Mouse (Mus musculus): ENCODE results near the gene Zfp870.

Gene Zfp870

GRCm38 (mm10) chr17:32891239-32892180 lies at the start of gene Zfp870:
Gene Zfp870, minus strand, starts transcription at chr17:32891642.
- peak; percentile 72 for DNase-seq (ENCODE audit: low spot score)

GRCm38 (mm10) chr17:32939831-32940230 lies 48.4 kb upstream of the Zfp870 start:
- no peak for DNase-seq (ENCODE audit: low spot score)

- no peak for DNase-seq (ENCODE audit: low spot score)
Observed at GRCm38 (mm10) chr17:32927803-32928202, 36.4 kb upstream of the Zfp870 start.

GRCm38 (mm10) chr17:32924658-32925312 lies 33.3 kb upstream of the Zfp870 start:
- peak; percentile 55 for DNase-seq (ENCODE audit: low spot score)

- DNase-seq (ENCODE audit: low spot score): no peak
Observed at GRCm38 (mm10) chr17:32923681-32924080, 32.2 kb upstream of the Zfp870 start.

- DNase-seq (ENCODE audit: low spot score): no peak
Observed at GRCm38 (mm10) chr17:32919123-32919522, 27.7 kb upstream of the Zfp870 start.

GRCm38 (mm10) chr17:32917131-32917530 lies 25.7 kb upstream of the Zfp870 start, which contains the start of gene Cyp4f14:
Gene Cyp4f14, minus strand, starts transcription at chr17:32917342.
- DNase-seq (ENCODE audit: low spot score): no peak

GRCm38 (mm10) chr17:32916075-32916474 lies 24.6 kb upstream of the Zfp870 start:
- no peak for DNase-seq (ENCODE audit: low spot score)

- no peak for DNase-seq (ENCODE audit: low spot score)
Observed at GRCm38 (mm10) chr17:32906172-32906571, 14.7 kb upstream of the Zfp870 start.

- peak; percentile 64 for DNase-seq (ENCODE audit: low spot score)
Observed at GRCm38 (mm10) chr17:32905239-32905638, 13.8 kb upstream of the Zfp870 start.

- DNase-seq (ENCODE audit: low spot score): no peak
Observed at GRCm38 (mm10) chr17:32904414-32904813, 13.0 kb upstream of the Zfp870 start.

GRCm38 (mm10) chr17:32901751-32902525 lies 10.5 kb upstream of the Zfp870 start:
- DNase-seq (ENCODE audit: low spot score): no peak

- DNase-seq (ENCODE audit: low spot score): no peak
Observed at GRCm38 (mm10) chr17:32895421-32895820, 4.0 kb upstream of the Zfp870 start.

GRCm38 (mm10) chr17:32893901-32894300 lies 2.5 kb upstream of the Zfp870 start:
- DNase-seq (ENCODE audit: low spot score): no peak

GRCm38 (mm10) chr17:32890852-32891238 lies 597 bp downstream of the Zfp870 start:
- no peak for DNase-seq (ENCODE audit: low spot score)

- DNase-seq (ENCODE audit: low spot score): no peak
Observed at GRCm38 (mm10) chr17:32889611-32890010, 1.8 kb downstream of the Zfp870 start.

GRCm38 (mm10) chr17:32880320-32881218 lies 10.9 kb downstream of the Zfp870 start:
- DNase-seq (ENCODE audit: low spot score): no peak

- no peak for DNase-seq (ENCODE audit: low spot score)
Observed at GRCm38 (mm10) chr17:32878773-32879172, 12.7 kb downstream of the Zfp870 start.

GRCm38 (mm10) chr17:32877471-32878171 lies 13.8 kb downstream of the Zfp870 start:
- no peak for DNase-seq (ENCODE audit: low spot score)

GRCm38 (mm10) chr17:32872696-32873095 lies 18.7 kb downstream of the Zfp870 start:
- no peak for DNase-seq (ENCODE audit: low spot score)

- no peak for DNase-seq (ENCODE audit: low spot score)
Observed at GRCm38 (mm10) chr17:32872091-32872490, 19.4 kb downstream of the Zfp870 start.

Data from urinary bladder, postnatal 25 days (tissue).